Mouse (Mus musculus) heart, postnatal 0 days (tissue): Measurements from ENCODE around the gene Zfp612. TPM values are rescaled to one million over a fixed set of nuclear protein-coding genes. Genes with fewer than 3 reads are reported as not detected.

Experiments
- ATAC-seq: fragments of 200-750 bp; cut with Nextera tagmentation; 2 replicates; pipeline ENCODE4 v1.8.0; 2017; ENCODE audit warnings: low read depth, moderate number of reproducible peaks, moderate library complexity; ENCODE audit not compliant: insufficient read depth
- DNase-seq: peaks from one replicate; pipeline ENCODE4 v3.0.0-alpha.2; 2016; ENCODE audit warnings: low spot score
- H3K27ac ChIP-seq: fragments of 300-500 bp; sonication (generic); 2 replicates; pipeline ENCODE4 v1.5.1; 2014; ENCODE audit warnings: low read depth, mild to moderate bottlenecking
- H3K27me3 ChIP-seq: fragments of 300-500 bp; sonication (generic); 2 replicates; pipeline ENCODE4 v1.6.1; 2014; ENCODE audit warnings: low read length, mixed read lengths; ENCODE audit not compliant: control insufficient read depth, insufficient read depth
- H3K36me3 ChIP-seq: fragments of 300-500 bp; sonication (generic); replicated peaks from 2 replicates; pipeline ENCODE4 v1.6.1; 2014; ENCODE audit warnings: low read length, mixed read lengths; ENCODE audit not compliant: control insufficient read depth, insufficient read depth
- H3K4me1 ChIP-seq: fragments of 300-500 bp; sonication (generic); 2 replicates; pipeline ENCODE4 v1.6.1; 2014; ENCODE audit warnings: antibody characterized with exemption; ENCODE audit not compliant: control insufficient read depth, insufficient read depth
- H3K4me2 ChIP-seq: fragments of 300-500 bp; sonication (generic); 2 replicates; pipeline ENCODE4 v1.6.1; 2014; ENCODE audit warnings: low read depth, mild to moderate bottlenecking, low read length, moderate library complexity
- H3K4me3 ChIP-seq: fragments of 300-500 bp; sonication (generic); 2 replicates; pipeline ENCODE4 v1.5.1; 2014; ENCODE audit warnings: low read depth, low read length
- H3K9ac ChIP-seq: fragments of 300-500 bp; sonication (generic); replicated peaks from 2 replicates; pipeline ENCODE4 v1.6.1; 2014; ENCODE audit warnings: low read depth, low read length, mixed read lengths
- H3K9me3 ChIP-seq: fragments of 300-500 bp; sonication (generic); replicated peaks from 2 replicates; pipeline ENCODE4 v1.6.1; 2016; ENCODE audit warnings: low read length; ENCODE audit not compliant: control insufficient read depth
- CTCF ChIP-seq: IDR thresholded peaks from 2 replicates; pipeline ENCODE4 v1.5.1; 2016; ENCODE audit warnings: antibody characterized with exemption, control low read depth, low read depth
- EP300 ChIP-seq: IDR thresholded peaks from 2 replicates; pipeline ENCODE4 v1.6.1; 2016; ENCODE audit warnings: antibody characterized with exemption, low read depth
- WGBS: fragments of 180-500 bp; shearing (Covaris S2); extraction: QIAGEN DNeasy Blood & Tissue Kit; methylation state at CpG from one replicate; pipeline ENCODE4 v1.1.7; 2014; 5-methylcytosine and 5-hydroxymethylcytosine counted together
- polyA plus RNA-seq: library from polyadenylated mRNA; unstranded; fragments of >200 nt; fragmentation: Nextera tagmentation; extraction: Ambion mirVana; gene quantifications from 2 replicates; pipeline ENCODE4 v1.2.1, GENCODE M21; 2015
- total RNA-seq: library from RNA; depleted of rRNA; stranded (reverse); fragments of >200 nt; gene quantifications from 2 replicates; pipeline ENCODE4 v1.2.3, GENCODE M21; 2014; ENCODE audit warnings: low replicate concordance

Gene Zfp612
- total and polyA plus RNA-seq, 2 experiments from 2014 or later = 4.2 to 5.9 TPM

GRCm38 (mm10) chr8:110039659-110040058, 39.9 kb upstream of the Zfp612 start, which contains the start of gene Chst4:
TSS of gene Chst4 (minus strand) at chr8:110039740.
- 71% methylated on average over 5 of the region's 5 CpGs for WGBS
- TF ChIP-seq EP300 (no peak), CTCF (no peak)

GRCm38 (mm10) chr8:110040509-110040908, 39.0 kb upstream of the Zfp612 start:
- Histone ChIP-seq H3K4me3 (no peak overlapping the region), H3K4me1 (peaks cover 11% of the 10 kb centered on the region; the same call in 1 of the 2 replicates), H3K9me3 (no peaks in the 10 kb centered on the region), H3K36me3 (no peaks in the 10 kb centered on the region), H3K27me3 (no peaks in the 10 kb centered on the region), H3K9ac (no peak overlapping the region), H3K4me2 (no peak overlapping the region), H3K27ac (no peak overlapping the region)
- TF ChIP-seq CTCF = no peak
- TF ChIP-seq EP300 = no peak
- WGBS = 38% methylated on average over 4 of the region's 4 CpGs
- DNase-seq = no peak
- ATAC-seq = no peak

More at GRCm38 (mm10) chr8:110039659-110040058, 39.9 kb upstream of the Zfp612 start, which contains the start of gene Chst4:
- no peak within 1 kb of the TSS for H3K4me2 ChIP-seq
- no peak within 1 kb of the TSS for H3K27ac ChIP-seq
- H3K27me3 ChIP-seq = no peaks in the 10 kb centered on the region
- peaks cover 11% of the 10 kb centered on the region; the same call in 1 of the 2 replicates for H3K4me1 ChIP-seq
- no peaks in the 10 kb centered on the region for H3K36me3 ChIP-seq
- H3K4me3 ChIP-seq = no peak within 1 kb of the TSS
- ATAC-seq = no peak
- H3K9ac ChIP-seq = no peak within 1 kb of the TSS
- DNase-seq = no peak
- H3K9me3 ChIP-seq = no peaks in the 10 kb centered on the region

GRCm38 (mm10) chr8:110051208-110051607, 28.3 kb upstream of the Zfp612 start:
- Histone ChIP-seq H3K9ac (no peak overlapping the region), H3K27me3 (no peaks in the 10 kb centered on the region), H3K36me3 (no peaks in the 10 kb centered on the region), H3K4me2 (no peak overlapping the region), H3K4me1 (no peaks in the 10 kb centered on the region), H3K9me3 (no peaks in the 10 kb centered on the region), H3K27ac (no peak overlapping the region), H3K4me3 (no peak overlapping the region)
- TF ChIP-seq EP300 (no peak), CTCF (no peak)
- WGBS = 71% methylated on average over 6 of the region's 6 CpGs
- ATAC-seq (no peak), DNase-seq (no peak)

GRCm38 (mm10) chr8:110058207-110058606, 21.3 kb upstream of the Zfp612 start:
- no peak overlapping the region for H3K27ac ChIP-seq
- no peak for DNase-seq
- 54% methylated on average over 8 of the region's 8 CpGs for WGBS
- H3K4me1 ChIP-seq = no peaks in the 10 kb centered on the region
- ATAC-seq = no peak
- H3K9me3 ChIP-seq = no peaks in the 10 kb centered on the region; the same call in 1 of the 2 replicates
- no peak overlapping the region for H3K9ac ChIP-seq
- H3K36me3 ChIP-seq = no peaks in the 10 kb centered on the region
- H3K4me3 ChIP-seq = no peak overlapping the region
- H3K27me3 ChIP-seq = no peaks in the 10 kb centered on the region
- no peak overlapping the region for H3K4me2 ChIP-seq
- no peak for TF ChIP-seq CTCF
- no peak for TF ChIP-seq EP300

GRCm38 (mm10) chr8:110064161-110064560, 15.4 kb upstream of the Zfp612 start:
- Histone ChIP-seq H3K27ac (no peak overlapping the region), H3K4me2 (no peak overlapping the region), H3K36me3 (no peaks in the 10 kb centered on the region), H3K27me3 (no peaks in the 10 kb centered on the region), H3K9me3 (peaks cover 2% of the 10 kb centered on the region; the same call in 1 of the 2 replicates), H3K9ac (no peak overlapping the region), H3K4me3 (no peak overlapping the region), H3K4me1 (no peaks in the 10 kb centered on the region)
- TF ChIP-seq CTCF = no peak
- TF ChIP-seq EP300 = no peak
- 72% methylated on average over 9 of the region's 9 CpGs for WGBS
- ATAC-seq (no peak), DNase-seq (no peak)

- DNase-seq (no peak), ATAC-seq (no peak)
- Histone ChIP-seq H3K27ac (no peak overlapping the region), H3K9ac (no peak overlapping the region), H3K4me2 (no peak overlapping the region), H3K9me3 (peaks cover 2% of the 10 kb centered on the region; the same call in 1 of the 2 replicates), H3K4me1 (no peaks in the 10 kb centered on the region), H3K27me3 (no peaks in the 10 kb centered on the region), H3K4me3 (no peak overlapping the region), H3K36me3 (no peaks in the 10 kb centered on the region)
- 88% methylated on average over 18 of the region's 18 CpGs for WGBS
- TF ChIP-seq CTCF = no peak
- no peak for TF ChIP-seq EP300
These were observed 14.8 kb upstream of the Zfp612 start for GRCm38 (mm10) chr8:110064606-110065365.
